Mouse (Mus musculus): ENCODE data around the gene Nagk. TPM values are rescaled to one million over a fixed set of nuclear protein-coding genes. Genes with fewer than 3 reads are reported as not detected.
A peak's percentile ranks its signal among the peaks of the same experiment; 100 is the strongest.

Nagk gene
- polyA plus RNA-seq (2016; fragmentation: Nextera tagmentation; extraction: Ambion mirVana), result 16.9 and 23.6 TPM in 2 replicates

DNA sequence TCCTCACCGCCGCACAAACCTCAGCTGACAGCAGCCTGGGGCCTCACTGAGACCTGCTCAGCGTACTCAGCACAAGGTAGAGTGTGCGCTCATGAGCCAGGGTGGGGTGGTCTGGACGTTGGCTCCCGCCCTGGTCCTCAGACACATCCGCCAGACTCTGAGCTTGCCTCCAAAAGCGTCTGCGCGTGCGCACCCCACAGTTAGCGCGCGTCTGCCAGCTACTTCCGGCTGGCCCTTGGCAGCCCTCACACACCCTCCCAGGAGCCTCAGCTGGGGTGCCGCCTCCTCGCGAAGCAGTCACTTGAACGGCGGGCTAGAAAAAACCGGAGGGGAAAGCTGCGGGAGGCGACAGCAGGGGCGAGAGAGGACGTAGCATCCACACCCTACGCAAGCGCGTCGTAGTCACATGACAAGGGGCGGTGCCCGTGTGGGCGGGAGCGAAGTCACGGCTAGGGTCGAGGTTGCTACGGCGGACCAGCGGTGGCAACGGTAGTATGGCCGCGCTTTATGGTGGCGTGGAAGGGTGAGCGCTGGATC lies at the start of gene Nagk:
Nagk (plus strand) TSS at position 223 of the 537 bp plus-strand sequence.
- Histone ChIP-seq H3K36me3 (0 out of 2 replicates have a peak, but pooled peaks cover 4% of the 10 kb centered on the region), H3K4me1 (peaks cover 23% of the 10 kb centered on the region), H3K27ac (peak within 1 kb of the TSS; percentile 93), H3K27me3 (ENCODE audit: low read depth, poor library complexity, severe bottlenecking) (no peaks in the 10 kb centered on the region), H3K4me3 (peak within 1 kb of the TSS; percentile 82), H3K9me3 (replicated peaks) (no peaks in the 10 kb centered on the region)
- peak; percentile 95 for DNase-seq (ENCODE audit: low spot score)
- WGBS, result under 1% methylated on average over 43 of the region's 43 CpGs

GRCm38 (mm10) chr6:83745466-83745865 lies 49.3 kb upstream of the Nagk start:
- H3K4me1 ChIP-seq, result peaks cover 40% of the 10 kb centered on the region
- no peak for DNase-seq (ENCODE audit: low spot score)
- WGBS, result 68% methylated on average over 2 of the region's 2 CpGs

DNA sequence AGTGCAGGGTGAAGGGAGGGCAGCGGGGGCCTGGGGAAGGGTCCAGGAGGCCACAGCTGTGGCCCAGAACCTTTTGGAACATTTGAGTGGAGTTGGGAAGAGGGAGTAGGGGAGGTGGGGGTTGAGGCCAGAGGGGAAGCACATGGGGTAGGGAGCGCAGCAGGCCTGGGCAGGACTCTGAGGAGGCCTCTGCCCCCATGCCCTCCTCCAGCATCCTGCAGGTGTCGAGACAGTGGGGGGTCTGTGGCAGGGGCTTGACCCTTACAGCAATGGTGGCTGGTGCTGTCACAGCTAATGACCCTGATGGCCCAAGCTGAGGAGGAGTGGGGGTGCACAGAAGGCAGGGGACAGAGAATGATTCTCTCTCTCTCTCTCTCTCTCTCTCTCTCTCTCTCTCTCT lies 45.5 kb upstream of the Nagk start:
- no peaks in the 10 kb centered on the region for H3K36me3 ChIP-seq
- no peak overlapping the region for H3K4me3 ChIP-seq
- H3K27me3 ChIP-seq (ENCODE audit: low read depth, poor library complexity, severe bottlenecking), result peaks cover 74% of the 10 kb centered on the region
- peaks cover 51% of the 10 kb centered on the region for H3K4me1 ChIP-seq
- WGBS, result 39% methylated on average over 3 of the region's 3 CpGs
- DNase-seq (ENCODE audit: low spot score), result no peak
- peak overlapping the region; percentile 39; the same call in 1 of the 2 replicates for H3K27ac ChIP-seq
- H3K9me3 ChIP-seq (replicated peaks), result no peaks in the 10 kb centered on the region

More at GRCm38 (mm10) chr6:83745466-83745865, 49.3 kb upstream of the Nagk start:
- no peaks in the 10 kb centered on the region for H3K9me3 ChIP-seq (replicated peaks)
- peaks cover 68% of the 10 kb centered on the region for H3K27me3 ChIP-seq (ENCODE audit: low read depth, poor library complexity, severe bottlenecking)
- no peaks in the 10 kb centered on the region for H3K36me3 ChIP-seq
- H3K27ac ChIP-seq, result no peak overlapping the region; the same call in 1 of the 2 replicates
- H3K4me3 ChIP-seq, result no peak overlapping the region

DNA sequence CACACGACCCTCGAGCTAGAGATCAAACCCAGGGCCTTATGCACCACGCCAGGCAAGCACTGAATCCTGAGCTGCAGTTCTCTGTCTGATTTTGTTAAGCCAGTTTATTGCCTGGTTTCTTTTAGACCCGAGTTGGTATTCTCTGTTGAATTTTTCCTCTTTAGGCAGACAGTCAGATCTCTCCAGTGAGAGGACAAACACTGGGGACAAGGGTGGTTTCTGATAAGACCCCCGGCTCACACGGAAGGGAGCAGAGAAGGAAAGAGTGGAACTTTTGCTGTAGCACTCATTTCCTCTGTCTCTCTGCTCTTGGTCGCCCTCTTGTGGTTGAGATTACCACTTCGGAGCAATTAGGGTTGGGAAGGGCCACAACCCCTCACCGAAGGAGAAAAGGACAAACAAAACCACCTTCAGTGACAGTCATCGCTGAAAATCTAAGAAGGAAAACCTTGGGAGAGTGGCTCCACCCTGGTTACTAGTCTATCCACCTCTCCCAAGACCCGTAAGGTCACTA lies 44.6 kb upstream of the Nagk start:
- WGBS, result 13% methylated on average over 11 of the region's 11 CpGs
- H3K36me3 ChIP-seq, result no peaks in the 10 kb centered on the region
- peaks cover 45% of the 10 kb centered on the region for H3K4me1 ChIP-seq
- peaks cover 75% of the 10 kb centered on the region for H3K27me3 ChIP-seq (ENCODE audit: low read depth, poor library complexity, severe bottlenecking)
- H3K4me3 ChIP-seq, result no peak overlapping the region
- peak; percentile 85 for DNase-seq (ENCODE audit: low spot score)
- no peaks in the 10 kb centered on the region for H3K9me3 ChIP-seq (replicated peaks)
- peak overlapping the region; percentile 20; the same call in 1 of the 2 replicates for H3K27ac ChIP-seq

- Histone ChIP-seq H3K27me3 (ENCODE audit: low read depth, poor library complexity, severe bottlenecking) (peaks cover 99% of the 10 kb centered on the region), H3K4me3 (no peak overlapping the region), H3K27ac (no peak overlapping the region), H3K9me3 (replicated peaks) (no peaks in the 10 kb centered on the region), H3K36me3 (no peaks in the 10 kb centered on the region), H3K4me1 (peaks cover 20% of the 10 kb centered on the region)
- 63% methylated on average over 9 of the region's 9 CpGs for WGBS
- no peak for DNase-seq (ENCODE audit: low spot score)
Observed at GRCm38 (mm10) chr6:83756051-83756450, 38.7 kb upstream of the Nagk start.

DNA sequence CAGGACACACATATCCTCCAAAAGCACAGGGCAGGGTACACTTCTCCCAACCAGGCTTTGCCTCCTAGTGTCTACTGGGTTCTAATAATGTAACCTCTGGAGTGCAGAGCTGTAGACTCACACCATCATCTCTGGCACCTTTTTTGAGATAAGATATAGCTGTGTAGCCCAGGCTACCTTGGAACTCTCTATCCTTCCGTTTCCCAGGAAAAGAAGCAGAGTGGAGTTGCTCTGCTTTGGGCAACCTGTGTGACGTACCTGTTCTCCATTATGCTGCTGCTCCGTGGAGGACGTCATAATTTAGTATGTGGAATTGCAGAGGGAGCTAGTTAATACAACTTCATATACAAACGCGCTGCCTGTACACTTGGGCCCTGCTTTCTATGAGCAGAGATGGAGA lies 32.4 kb upstream of the Nagk start, which contains the start of gene Ankrd53:
Ankrd53 (plus strand) TSS at position 301 of the 400 bp plus-strand sequence.
- no peak for DNase-seq (ENCODE audit: low spot score)
- Histone ChIP-seq H3K27ac (peak within 1 kb of the TSS; percentile 54), H3K4me1 (peaks cover 23% of the 10 kb centered on the region), H3K36me3 (no peaks in the 10 kb centered on the region), H3K9me3 (replicated peaks) (no peaks in the 10 kb centered on the region), H3K27me3 (ENCODE audit: low read depth, poor library complexity, severe bottlenecking) (peaks cover 83% of the 10 kb centered on the region), H3K4me3 (peak within 1 kb of the TSS; percentile 48)
- WGBS, result 20% methylated on average over 6 of the region's 6 CpGs

- H3K9me3 ChIP-seq (replicated peaks), result no peaks in the 10 kb centered on the region
- peaks cover 77% of the 10 kb centered on the region for H3K27me3 ChIP-seq (ENCODE audit: low read depth, poor library complexity, severe bottlenecking)
- H3K27ac ChIP-seq, result peak overlapping the region; percentile 54
- H3K4me1 ChIP-seq, result peaks cover 20% of the 10 kb centered on the region
- DNase-seq (ENCODE audit: low spot score), result peak; percentile 67
- H3K4me3 ChIP-seq, result peak overlapping the region; percentile 48
- 2% methylated on average over 35 of the region's 35 CpGs for WGBS
- H3K36me3 ChIP-seq, result peaks cover 2% of the 10 kb centered on the region
Observed at GRCm38 (mm10) chr6:83762880-83763431, 31.8 kb upstream of the Nagk start.

GRCm38 (mm10) chr6:83766982-83767381 lies 27.8 kb upstream of the Nagk start:
- H3K27ac ChIP-seq, result no peak overlapping the region
- H3K9me3 ChIP-seq (replicated peaks), result no peaks in the 10 kb centered on the region
- H3K4me3 ChIP-seq, result no peak overlapping the region
- peaks cover 36% of the 10 kb centered on the region for H3K27me3 ChIP-seq (ENCODE audit: low read depth, poor library complexity, severe bottlenecking)
- DNase-seq (ENCODE audit: low spot score), result no peak
- WGBS, result 89% methylated on average over 3 of the region's 3 CpGs
- H3K4me1 ChIP-seq, result peaks cover 14% of the 10 kb centered on the region
- peaks cover 41% of the 10 kb centered on the region for H3K36me3 ChIP-seq

GRCm38 (mm10) chr6:83768485-83768884 lies 26.3 kb upstream of the Nagk start:
- H3K27me3 ChIP-seq (ENCODE audit: low read depth, poor library complexity, severe bottlenecking), result peaks cover 21% of the 10 kb centered on the region
- DNase-seq (ENCODE audit: low spot score), result no peak
- no peaks in the 10 kb centered on the region for H3K9me3 ChIP-seq (replicated peaks)
- no peak overlapping the region for H3K27ac ChIP-seq
- WGBS, result 88% methylated on average over 5 of the region's 5 CpGs
- no peak overlapping the region for H3K4me3 ChIP-seq
- peaks cover 5% of the 10 kb centered on the region; the same call in 1 of the 2 replicates for H3K4me1 ChIP-seq
- H3K36me3 ChIP-seq, result peaks cover 53% of the 10 kb centered on the region

- WGBS, result 57% methylated on average over 9 of the region's 9 CpGs
- Histone ChIP-seq H3K27ac (no peak overlapping the region), H3K9me3 (replicated peaks) (no peaks in the 10 kb centered on the region), H3K4me1 (peaks cover 23% of the 10 kb centered on the region), H3K4me3 (peak overlapping the region; percentile 75), H3K27me3 (ENCODE audit: low read depth, poor library complexity, severe bottlenecking) (no peaks in the 10 kb centered on the region), H3K36me3 (peaks cover 42% of the 10 kb centered on the region)
- DNase-seq (ENCODE audit: low spot score), result no peak
Observed at GRCm38 (mm10) chr6:83774126-83774525, 20.7 kb upstream of the Nagk start.

DNA sequence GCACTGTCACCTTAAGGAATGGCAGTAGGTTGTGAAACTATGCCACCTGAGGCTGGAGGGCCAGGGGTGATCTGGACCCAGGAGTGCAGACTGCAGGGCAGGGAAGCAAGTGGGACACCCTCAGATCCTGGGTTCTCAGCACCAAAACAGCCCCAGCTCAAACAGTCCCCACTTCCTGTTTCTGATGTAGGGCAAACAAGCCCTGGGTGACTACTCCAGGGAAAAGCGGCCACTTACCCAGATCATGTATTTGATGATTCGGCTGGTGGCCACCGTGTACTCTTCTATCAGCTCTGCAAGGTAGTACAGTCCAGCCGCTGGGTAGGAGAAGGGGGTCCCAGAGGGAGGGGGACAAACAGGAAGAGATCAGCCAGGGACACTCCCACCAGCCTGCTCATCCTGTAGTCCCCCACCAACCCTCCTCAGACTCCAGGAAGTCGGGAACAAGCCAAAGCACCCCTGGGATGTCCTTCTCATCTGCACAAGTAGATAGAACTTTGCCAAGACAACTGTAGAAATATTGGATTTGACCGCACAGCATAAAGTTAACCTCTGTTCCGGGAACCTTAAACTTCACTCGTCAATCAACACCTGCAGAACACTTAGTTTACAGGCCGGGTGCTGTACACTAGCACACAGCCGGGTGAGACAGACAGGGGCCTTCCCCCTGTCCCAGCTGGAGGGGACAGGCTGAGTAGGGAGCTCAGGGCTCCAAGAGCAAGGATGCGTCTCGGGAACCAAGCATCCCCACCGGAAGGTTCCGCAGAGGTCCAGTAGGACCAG lies 19.8 kb upstream of the Nagk start:
- H3K9me3 ChIP-seq (replicated peaks), result no peaks in the 10 kb centered on the region

DNA sequence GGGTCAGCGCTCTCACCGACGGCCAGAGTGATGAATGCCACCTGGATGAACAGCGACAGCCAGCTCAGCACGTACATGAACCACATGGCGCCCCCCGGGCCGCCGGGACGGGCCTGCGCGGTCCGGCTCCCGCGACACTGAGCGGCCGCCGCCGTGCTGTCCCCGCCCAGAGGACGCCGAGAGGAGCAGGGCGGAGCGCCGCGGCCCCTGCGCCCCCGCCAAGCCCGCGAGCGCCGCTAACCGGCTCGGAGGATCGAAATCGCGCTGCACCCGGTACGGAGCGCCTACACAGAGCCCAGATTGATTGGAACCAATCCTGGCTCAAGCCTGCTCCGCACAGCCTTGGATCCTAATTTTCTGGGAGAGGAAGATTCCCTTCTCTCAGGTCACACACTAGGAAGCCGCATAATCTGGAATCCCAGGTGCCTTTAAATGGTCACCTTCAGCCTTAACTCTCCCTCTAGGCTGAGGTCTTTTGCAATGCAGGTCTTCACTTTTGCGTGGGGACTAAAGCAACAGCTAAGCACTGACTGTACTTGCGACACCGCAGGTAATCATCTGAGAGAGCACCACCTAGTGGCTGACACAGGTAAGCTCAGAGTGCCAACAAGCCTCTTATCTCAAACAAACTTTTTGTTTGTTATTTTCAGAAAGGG lies 19.0 kb upstream of the Nagk start, which contains the start of gene Tex261:
Tex261 (minus strand) TSS at position 176 of the 656 bp plus-strand sequence.
- H3K27me3 ChIP-seq (ENCODE audit: low read depth, poor library complexity, severe bottlenecking), result no peaks in the 10 kb centered on the region
- peak; percentile 91 for DNase-seq (ENCODE audit: low spot score)
- H3K27ac ChIP-seq, result peak within 1 kb of the TSS; percentile 89
- peaks cover 23% of the 10 kb centered on the region for H3K4me1 ChIP-seq
- peaks cover 27% of the 10 kb centered on the region for H3K36me3 ChIP-seq
- WGBS, result under 1% methylated on average over 45 of the region's 45 CpGs
- H3K9me3 ChIP-seq (replicated peaks), result no peaks in the 10 kb centered on the region
- peak within 1 kb of the TSS; percentile 75 for H3K4me3 ChIP-seq

More for the DNA sequence above, 19.8 kb upstream of the Nagk start:
- peaks cover 34% of the 10 kb centered on the region for H3K36me3 ChIP-seq
- peaks cover 23% of the 10 kb centered on the region for H3K4me1 ChIP-seq
- H3K4me3 ChIP-seq, result peak overlapping the region; percentile 75
- peak; percentile 49 for DNase-seq (ENCODE audit: low spot score)
- no peaks in the 10 kb centered on the region for H3K27me3 ChIP-seq (ENCODE audit: low read depth, poor library complexity, severe bottlenecking)
- H3K27ac ChIP-seq, result peak overlapping the region; percentile 89
- 1% methylated on average over 14 of the region's 14 CpGs for WGBS
